Mouse (Mus musculus): ENCODE data around the gene Slc25a5. TPM values are rescaled to one million over a fixed set of nuclear protein-coding genes. Genes with fewer than 3 reads are reported as not detected.

Slc25a5 gene
- polyA plus RNA-seq, 1 experiment from 2014 or later, result 827 TPM

DNA sequence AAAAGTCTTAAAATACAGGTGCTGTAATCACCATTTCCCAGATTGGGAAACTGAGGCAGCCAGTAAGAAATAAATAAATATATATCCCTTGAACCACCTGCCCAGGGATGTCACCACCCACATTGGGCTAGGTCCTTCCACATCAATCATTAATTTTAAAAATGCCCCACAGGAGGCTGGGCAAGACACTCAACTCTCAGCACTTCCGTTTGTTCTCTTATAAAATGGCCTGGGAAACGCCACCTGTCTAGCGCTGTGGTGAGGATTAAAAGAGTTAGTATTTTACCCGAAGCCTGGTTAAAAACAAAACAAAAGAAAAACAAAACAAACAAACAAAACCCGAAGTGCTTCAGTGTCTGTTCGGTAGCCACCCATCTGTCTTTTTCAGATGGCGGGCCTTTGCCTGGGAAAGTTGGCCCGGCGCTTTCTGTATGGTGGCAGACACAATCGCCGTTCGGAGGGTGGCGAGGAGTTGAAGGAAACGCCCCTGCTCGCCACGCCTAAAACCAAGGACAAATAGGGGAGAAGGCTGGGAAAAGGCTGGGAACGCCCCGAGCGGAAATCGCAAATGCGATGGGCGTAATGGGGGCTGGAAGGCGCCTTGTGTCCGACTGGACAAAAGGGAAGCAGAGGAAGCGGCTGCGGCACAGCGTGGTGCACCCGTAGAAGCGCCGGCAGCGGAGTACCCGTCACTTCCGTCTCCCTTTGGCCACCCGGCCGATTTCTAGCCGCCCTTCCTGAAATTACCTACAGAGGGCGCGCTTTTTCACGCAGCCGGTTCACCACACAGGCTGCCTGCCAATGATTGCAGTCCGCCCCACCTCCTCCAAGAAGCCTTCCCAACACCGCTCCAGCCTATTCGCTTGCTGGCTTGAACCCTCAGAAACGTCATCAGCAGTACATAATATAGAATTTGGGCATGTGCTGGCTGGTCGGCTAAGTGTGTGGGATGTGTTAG lies 12.2 kb downstream of the Slc25a5 start:
- Histone ChIP-seq H3K9ac (ENCODE audit: low read length) (peak overlapping the region; percentile 25), H3K4me2 (ENCODE audit: low read length) (peak overlapping the region; percentile 46)
- WGBS, result 10% methylated on average over 35 of the region's 45 CpGs

DNA sequence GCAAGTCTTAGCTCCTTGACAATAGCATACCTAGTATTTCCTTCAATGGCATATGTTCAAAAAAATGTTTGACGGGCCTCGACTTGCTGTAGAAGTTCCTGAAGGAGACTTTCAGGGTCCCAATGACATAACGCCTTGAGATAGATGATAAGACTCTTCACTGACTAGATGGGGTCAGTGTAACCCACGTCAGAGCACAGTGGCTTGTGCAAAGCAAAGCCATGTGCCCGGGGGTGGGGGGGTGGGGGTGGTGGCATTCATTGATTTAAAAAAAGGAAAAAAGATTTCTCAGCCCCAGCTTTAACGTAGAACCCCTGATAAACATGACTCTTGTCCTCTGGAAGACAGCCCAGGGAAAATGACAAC lies 12.8 kb downstream of the Slc25a5 start:
- no peak for DNase-seq (ENCODE audit: low spot score)
- no peaks in the 10 kb centered on the region for H3K4me1 ChIP-seq (replicated peaks; ENCODE audit: control insufficient read depth, insufficient read depth, low read length)
- ATAC-seq (replicated peaks; ENCODE audit: low FRiP score, low TSS enrichment, low read depth), result no peak
- no peaks in the 10 kb centered on the region for H3K36me3 ChIP-seq (ENCODE audit: control insufficient read depth, insufficient read depth, low read length)
- peak overlapping the region; percentile 46 for H3K4me2 ChIP-seq (ENCODE audit: low read length)
- 76% methylated on average over 6 of the region's 6 CpGs for WGBS
- peak overlapping the region; percentile 24; the same call in 1 of the 2 replicates for H3K27ac ChIP-seq (ENCODE audit: low read depth)
- H3K9ac ChIP-seq (ENCODE audit: low read length), result no peak overlapping the region
- H3K9me3 ChIP-seq (ENCODE audit: control insufficient read depth, low read length), result no peaks in the 10 kb centered on the region
- H3K27me3 ChIP-seq (replicated peaks; ENCODE audit: control insufficient read depth, insufficient read depth, low read length), result no peaks in the 10 kb centered on the region
- peak overlapping the region; percentile 29 for H3K4me3 ChIP-seq (ENCODE audit: low read depth, low read length)

More for the DNA sequence above, 12.2 kb downstream of the Slc25a5 start:
- H3K27me3 ChIP-seq (replicated peaks; ENCODE audit: control insufficient read depth, insufficient read depth, low read length), result no peaks in the 10 kb centered on the region
- H3K4me3 ChIP-seq (ENCODE audit: low read depth, low read length), result peak overlapping the region; percentile 29
- no peaks in the 10 kb centered on the region for H3K4me1 ChIP-seq (replicated peaks; ENCODE audit: control insufficient read depth, insufficient read depth, low read length)
- no peaks in the 10 kb centered on the region for H3K9me3 ChIP-seq (ENCODE audit: control insufficient read depth, low read length)
- H3K27ac ChIP-seq (ENCODE audit: low read depth), result peak overlapping the region; percentile 24; the same call in 1 of the 2 replicates
- H3K36me3 ChIP-seq (ENCODE audit: control insufficient read depth, insufficient read depth, low read length), result no peaks in the 10 kb centered on the region
- DNase-seq (ENCODE audit: low spot score), result peak; percentile 91
- ATAC-seq (replicated peaks; ENCODE audit: low FRiP score, low TSS enrichment, low read depth), result peak; percentile 89

DNA sequence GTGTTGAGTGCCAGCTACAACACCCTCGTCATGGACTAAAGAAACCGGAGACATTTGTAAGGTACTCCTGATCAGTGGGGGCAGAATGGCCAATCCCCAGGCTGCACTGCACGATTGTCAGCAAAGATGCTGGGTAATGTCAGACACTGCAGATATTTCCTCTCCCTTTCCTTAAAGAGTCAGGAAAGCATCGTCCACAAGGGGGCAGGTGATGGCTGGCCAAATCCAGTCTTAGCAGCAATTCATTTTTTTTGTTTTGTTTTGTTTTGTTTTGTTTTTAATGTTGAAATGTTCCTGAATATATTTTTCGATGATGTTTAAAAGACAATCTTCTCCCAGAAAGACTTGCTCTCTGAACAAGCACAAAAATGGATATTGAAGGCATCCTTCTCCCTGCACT lies 15.9 kb downstream of the Slc25a5 start:
- H3K27me3 ChIP-seq (replicated peaks; ENCODE audit: control insufficient read depth, insufficient read depth, low read length), result no peaks in the 10 kb centered on the region
- no peak overlapping the region for H3K9ac ChIP-seq (ENCODE audit: low read length)
- ATAC-seq (replicated peaks; ENCODE audit: low FRiP score, low TSS enrichment, low read depth) (no peak), DNase-seq (ENCODE audit: low spot score) (no peak)
- H3K4me2 ChIP-seq (ENCODE audit: low read length), result no peak overlapping the region
- H3K27ac ChIP-seq (ENCODE audit: low read depth), result no peak overlapping the region
- H3K9me3 ChIP-seq (ENCODE audit: control insufficient read depth, low read length), result no peaks in the 10 kb centered on the region
- no peak overlapping the region for H3K4me3 ChIP-seq (ENCODE audit: low read depth, low read length)
- no peaks in the 10 kb centered on the region for H3K36me3 ChIP-seq (ENCODE audit: control insufficient read depth, insufficient read depth, low read length)
- H3K4me1 ChIP-seq (replicated peaks; ENCODE audit: control insufficient read depth, insufficient read depth, low read length), result no peaks in the 10 kb centered on the region; the same call in 1 of the 2 replicates
- 52% methylated on average over 5 of the region's 5 CpGs for WGBS

- H3K27me3 ChIP-seq (replicated peaks; ENCODE audit: control insufficient read depth, insufficient read depth, low read length), result no peaks in the 10 kb centered on the region
- no peak overlapping the region for H3K4me3 ChIP-seq (ENCODE audit: low read depth, low read length)
- H3K9me3 ChIP-seq (ENCODE audit: control insufficient read depth, low read length), result no peaks in the 10 kb centered on the region
- ATAC-seq (replicated peaks; ENCODE audit: low FRiP score, low TSS enrichment, low read depth) (no peak), DNase-seq (ENCODE audit: low spot score) (no peak)
- H3K9ac ChIP-seq (ENCODE audit: low read length), result no peak overlapping the region
- WGBS, result 82% methylated on average over 8 of the region's 8 CpGs
- no peak overlapping the region for H3K4me2 ChIP-seq (ENCODE audit: low read length)
- no peak overlapping the region for H3K27ac ChIP-seq (ENCODE audit: low read depth)
- no peaks in the 10 kb centered on the region for H3K36me3 ChIP-seq (ENCODE audit: control insufficient read depth, insufficient read depth, low read length)
- no peaks in the 10 kb centered on the region; the same call in 1 of the 2 replicates for H3K4me1 ChIP-seq (replicated peaks; ENCODE audit: control insufficient read depth, insufficient read depth, low read length)
Observed at GRCm38 (mm10) chrX:36814161-36814836, 18.8 kb downstream of the Slc25a5 start.

GRCm38 (mm10) chrX:36815022-36815421 lies 19.6 kb downstream of the Slc25a5 start:
- DNase-seq (ENCODE audit: low spot score) (no peak), ATAC-seq (replicated peaks; ENCODE audit: low FRiP score, low TSS enrichment, low read depth) (no peak)
- Histone ChIP-seq H3K4me3 (ENCODE audit: low read depth, low read length) (no peak overlapping the region), H3K9me3 (ENCODE audit: control insufficient read depth, low read length) (no peaks in the 10 kb centered on the region), H3K27ac (ENCODE audit: low read depth) (no peak overlapping the region), H3K27me3 (replicated peaks; ENCODE audit: control insufficient read depth, insufficient read depth, low read length) (no peaks in the 10 kb centered on the region), H3K36me3 (ENCODE audit: control insufficient read depth, insufficient read depth, low read length) (no peaks in the 10 kb centered on the region), H3K4me2 (ENCODE audit: low read length) (no peak overlapping the region), H3K9ac (ENCODE audit: low read length) (no peak overlapping the region), H3K4me1 (replicated peaks; ENCODE audit: control insufficient read depth, insufficient read depth, low read length) (no peaks in the 10 kb centered on the region; the same call in 1 of the 2 replicates)
- WGBS, result 84% methylated on average over 4 of the region's 4 CpGs

GRCm38 (mm10) chrX:36815439-36815838 lies 20.0 kb downstream of the Slc25a5 start:
- no peaks in the 10 kb centered on the region for H3K36me3 ChIP-seq (ENCODE audit: control insufficient read depth, insufficient read depth, low read length)
- H3K27ac ChIP-seq (ENCODE audit: low read depth), result no peak overlapping the region
- H3K9me3 ChIP-seq (ENCODE audit: control insufficient read depth, low read length), result no peaks in the 10 kb centered on the region
- DNase-seq (ENCODE audit: low spot score) (no peak), ATAC-seq (replicated peaks; ENCODE audit: low FRiP score, low TSS enrichment, low read depth) (no peak)
- no peaks in the 10 kb centered on the region; the same call in 1 of the 2 replicates for H3K4me1 ChIP-seq (replicated peaks; ENCODE audit: control insufficient read depth, insufficient read depth, low read length)
- no peaks in the 10 kb centered on the region for H3K27me3 ChIP-seq (replicated peaks; ENCODE audit: control insufficient read depth, insufficient read depth, low read length)
- no peak overlapping the region for H3K9ac ChIP-seq (ENCODE audit: low read length)
- WGBS, result 61% methylated on average over 3 of the region's 4 CpGs
- no peak overlapping the region for H3K4me3 ChIP-seq (ENCODE audit: low read depth, low read length)
- H3K4me2 ChIP-seq (ENCODE audit: low read length), result no peak overlapping the region

GRCm38 (mm10) chrX:36816368-36816899 lies 21.0 kb downstream of the Slc25a5 start:
- DNase-seq (ENCODE audit: low spot score), result no peak
- no peak overlapping the region for H3K4me3 ChIP-seq (ENCODE audit: low read depth, low read length)
- no peaks in the 10 kb centered on the region for H3K9me3 ChIP-seq (ENCODE audit: control insufficient read depth, low read length)
- H3K36me3 ChIP-seq (ENCODE audit: control insufficient read depth, insufficient read depth, low read length), result no peaks in the 10 kb centered on the region
- H3K4me2 ChIP-seq (ENCODE audit: low read length), result peak overlapping the region; percentile 42
- WGBS, result 26% methylated on average over 8 of the region's 8 CpGs
- no peak for ATAC-seq (replicated peaks; ENCODE audit: low FRiP score, low TSS enrichment, low read depth)
- no peaks in the 10 kb centered on the region for H3K27me3 ChIP-seq (replicated peaks; ENCODE audit: control insufficient read depth, insufficient read depth, low read length)
- H3K9ac ChIP-seq (ENCODE audit: low read length), result no peak overlapping the region
- no peaks in the 10 kb centered on the region; the same call in 1 of the 2 replicates for H3K4me1 ChIP-seq (replicated peaks; ENCODE audit: control insufficient read depth, insufficient read depth, low read length)
- peak overlapping the region; percentile 75; the same call in 1 of the 2 replicates for H3K27ac ChIP-seq (ENCODE audit: low read depth)

DNA sequence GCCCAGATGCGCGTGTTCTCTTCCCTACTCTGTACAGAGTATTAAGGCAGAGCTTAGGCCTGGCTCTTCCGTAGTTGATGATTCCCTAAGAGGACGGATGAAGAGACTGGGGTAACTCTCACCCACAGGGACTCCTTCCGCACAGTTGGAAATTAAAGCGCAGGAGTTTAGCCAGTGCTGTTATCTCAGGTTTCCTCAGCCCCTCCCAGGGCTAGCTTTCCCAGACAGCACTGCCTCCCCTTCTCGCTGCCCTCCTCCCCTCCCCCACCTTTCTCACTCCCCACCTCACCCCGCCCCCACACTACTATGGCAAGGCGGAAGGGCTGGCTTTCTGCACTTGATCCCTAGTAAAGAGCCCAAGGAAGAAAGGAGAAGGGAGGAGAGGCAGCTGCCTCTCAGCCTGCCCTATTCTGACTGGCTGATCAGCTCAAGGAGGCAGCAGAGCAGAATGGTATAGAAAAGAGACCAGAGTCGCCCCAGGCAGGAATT lies 21.5 kb downstream of the Slc25a5 start:
- peak overlapping the region; percentile 42 for H3K4me2 ChIP-seq (ENCODE audit: low read length)
- no peaks in the 10 kb centered on the region for H3K27me3 ChIP-seq (replicated peaks; ENCODE audit: control insufficient read depth, insufficient read depth, low read length)
- no peaks in the 10 kb centered on the region for H3K9me3 ChIP-seq (ENCODE audit: control insufficient read depth, low read length)
- peak; percentile 77 for ATAC-seq (replicated peaks; ENCODE audit: low FRiP score, low TSS enrichment, low read depth)
- WGBS, result 10% methylated on average over 9 of the region's 10 CpGs
- H3K4me3 ChIP-seq (ENCODE audit: low read depth, low read length), result 0 out of 2 replicates have a peak overlapping the region, but pooled peaks have one; percentile 6
- 0 out of 2 replicates have a peak overlapping the region, but pooled peaks have one; percentile 13 for H3K9ac ChIP-seq (ENCODE audit: low read length)
- peak overlapping the region; percentile 75; the same call in 1 of the 2 replicates for H3K27ac ChIP-seq (ENCODE audit: low read depth)
- no peaks in the 10 kb centered on the region; the same call in 1 of the 2 replicates for H3K4me1 ChIP-seq (replicated peaks; ENCODE audit: control insufficient read depth, insufficient read depth, low read length)
- peak; percentile 55 for DNase-seq (ENCODE audit: low spot score)
- no peaks in the 10 kb centered on the region for H3K36me3 ChIP-seq (ENCODE audit: control insufficient read depth, insufficient read depth, low read length)

All from intestine, embryonic 14.5 days (tissue).